Mouse (Mus musculus): Measurements from ENCODE around the gene Map3k6.
A peak's percentile ranks its signal among the peaks of the same experiment; 100 is the strongest.

Gene Map3k6

GRCm38 (mm10) chr4:133252089-133252488 lies 11.5 kb downstream of the Map3k6 start:
- no peak for DNase-seq (ENCODE audit: low spot score in 2 of 2)

GRCm38 (mm10) chr4:133253412-133253811 lies 12.8 kb downstream of the Map3k6 start:
- DNase-seq (ENCODE audit: low spot score in 2 of 2) = no peak

DNA sequence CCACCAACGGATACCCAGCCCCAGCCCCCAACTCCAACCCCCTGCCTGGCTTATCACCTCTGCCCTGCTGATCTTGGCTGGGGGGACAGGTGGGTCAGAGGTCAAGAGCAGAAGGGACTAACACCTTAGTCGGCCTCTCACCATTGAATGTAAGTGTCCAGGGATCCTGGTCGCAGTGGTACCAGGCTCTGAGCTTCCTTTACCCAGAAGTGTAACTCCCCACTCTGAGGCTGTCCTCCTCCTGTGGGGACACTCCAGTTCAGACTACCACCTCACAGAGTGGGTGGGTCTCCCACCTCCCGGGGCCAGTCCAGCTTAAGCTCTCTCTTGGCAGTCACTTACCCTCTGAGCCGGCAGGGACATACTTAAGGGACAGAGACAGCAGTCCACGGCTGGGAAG lies 14.8 kb downstream of the Map3k6 start:
- DNase-seq (ENCODE audit: low spot score in 2 of 2) = no peak

DNA sequence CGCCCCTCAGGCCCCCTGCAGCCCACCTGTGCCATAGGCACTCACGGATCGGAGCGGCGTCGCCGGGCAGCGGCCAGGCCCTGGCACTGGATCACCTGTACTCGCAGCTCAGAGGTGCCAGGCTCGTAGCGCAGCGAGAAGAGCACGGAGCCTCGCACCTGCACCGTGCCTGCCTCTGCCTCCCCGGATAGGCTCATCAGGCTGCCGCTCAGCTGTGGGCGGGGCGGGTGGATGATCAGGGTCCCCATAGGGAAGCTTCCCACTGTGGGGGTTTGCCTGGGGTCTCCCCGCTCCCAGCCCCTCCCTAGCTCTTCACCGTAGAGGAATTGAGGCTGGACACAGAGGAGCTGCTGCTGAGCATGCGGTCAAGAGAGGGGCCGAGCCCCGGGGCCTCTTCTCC lies 16.2 kb downstream of the Map3k6 start:
- no peak for DNase-seq (ENCODE audit: low spot score in 2 of 2)

GRCm38 (mm10) chr4:133257230-133257629 lies 16.6 kb downstream of the Map3k6 start:
- DNase-seq (ENCODE audit: low spot score in 2 of 2) = no peak

GRCm38 (mm10) chr4:133257798-133258408 lies 17.3 kb downstream of the Map3k6 start:
- no peak for DNase-seq (ENCODE audit: low spot score in 2 of 2)

- no peak for DNase-seq (ENCODE audit: low spot score in 2 of 2)
Measured at GRCm38 (mm10) chr4:133261641-133262374, 21.2 kb downstream of the Map3k6 start.

DNA sequence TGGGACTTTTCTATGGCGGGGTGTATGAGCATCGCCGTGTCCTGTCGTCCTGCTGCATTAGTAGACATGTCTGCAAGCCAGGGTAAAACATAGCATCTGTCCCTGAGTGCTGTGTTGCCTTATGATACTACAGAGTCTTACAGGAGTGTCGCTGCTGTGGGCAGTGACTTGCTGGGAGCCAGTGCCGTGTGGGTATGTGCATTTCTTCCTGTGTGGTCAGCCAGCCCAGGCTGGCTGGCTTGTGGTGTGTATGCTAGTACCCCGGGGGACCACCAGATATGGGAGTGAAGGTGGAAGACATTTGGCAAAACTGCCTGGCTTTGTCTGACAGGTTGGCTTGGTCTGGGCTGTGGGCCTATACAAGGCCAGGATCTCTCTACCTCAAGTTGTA lies 21.8 kb downstream of the Map3k6 start:
- no peak for DNase-seq (ENCODE audit: low spot score in 2 of 2)

GRCm38 (mm10) chr4:133262882-133263281 lies 22.3 kb downstream of the Map3k6 start, which contains the start of gene Sytl1:
Gene Sytl1, minus strand, starts transcription at chr4:133263113.
- DNase-seq (ENCODE audit: low spot score in 2 of 2) = no peak

DNA sequence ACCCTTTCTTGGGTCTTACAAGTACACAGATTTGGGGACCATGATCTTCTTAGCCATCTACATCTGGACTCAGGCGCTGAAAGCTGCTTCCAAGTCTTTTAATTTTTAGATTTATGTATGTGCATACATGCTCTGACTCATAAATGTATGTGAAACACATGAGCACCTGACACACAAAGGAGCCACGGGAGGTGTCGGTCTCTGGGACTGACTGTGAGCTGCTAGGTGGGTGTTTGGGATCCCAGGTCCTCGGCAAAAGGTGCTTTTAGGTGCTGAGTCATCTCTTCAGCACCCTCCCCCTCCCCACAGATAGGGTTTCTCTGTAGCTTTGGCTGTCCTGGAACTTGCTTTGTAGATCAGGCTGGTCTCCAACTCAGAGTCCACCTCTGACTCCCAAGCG lies 23.1 kb downstream of the Map3k6 start:
- DNase-seq (ENCODE audit: low spot score in 2 of 2) = no peak

GRCm38 (mm10) chr4:133264559-133264958 lies 23.9 kb downstream of the Map3k6 start:
- no peak for DNase-seq (ENCODE audit: low spot score in 2 of 2)

DNA sequence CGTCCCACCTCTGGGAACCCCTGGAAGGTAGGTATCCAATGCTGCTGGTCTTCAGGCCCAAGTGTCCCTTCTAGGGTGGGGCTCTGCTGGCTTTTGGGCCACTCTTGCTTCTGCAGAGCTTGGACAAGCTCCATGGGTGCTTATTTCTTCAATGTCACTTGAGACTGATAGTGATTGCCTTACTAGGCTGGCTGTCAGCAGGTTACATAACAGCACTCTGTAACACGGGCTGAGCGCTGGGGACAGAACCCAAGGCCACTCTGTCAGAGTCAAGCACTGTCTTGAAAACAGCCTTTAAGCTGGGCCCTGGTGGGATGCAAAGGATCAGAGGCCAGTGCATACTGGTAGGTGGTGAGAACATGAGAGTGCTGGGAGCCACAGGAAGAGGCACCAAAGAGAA lies 24.7 kb downstream of the Map3k6 start:
- no peak for DNase-seq (ENCODE audit: low spot score in 2 of 2)

GRCm38 (mm10) chr4:133265759-133266158 lies 25.1 kb downstream of the Map3k6 start:
- DNase-seq (ENCODE audit: low spot score in 2 of 2) = no peak

DNA sequence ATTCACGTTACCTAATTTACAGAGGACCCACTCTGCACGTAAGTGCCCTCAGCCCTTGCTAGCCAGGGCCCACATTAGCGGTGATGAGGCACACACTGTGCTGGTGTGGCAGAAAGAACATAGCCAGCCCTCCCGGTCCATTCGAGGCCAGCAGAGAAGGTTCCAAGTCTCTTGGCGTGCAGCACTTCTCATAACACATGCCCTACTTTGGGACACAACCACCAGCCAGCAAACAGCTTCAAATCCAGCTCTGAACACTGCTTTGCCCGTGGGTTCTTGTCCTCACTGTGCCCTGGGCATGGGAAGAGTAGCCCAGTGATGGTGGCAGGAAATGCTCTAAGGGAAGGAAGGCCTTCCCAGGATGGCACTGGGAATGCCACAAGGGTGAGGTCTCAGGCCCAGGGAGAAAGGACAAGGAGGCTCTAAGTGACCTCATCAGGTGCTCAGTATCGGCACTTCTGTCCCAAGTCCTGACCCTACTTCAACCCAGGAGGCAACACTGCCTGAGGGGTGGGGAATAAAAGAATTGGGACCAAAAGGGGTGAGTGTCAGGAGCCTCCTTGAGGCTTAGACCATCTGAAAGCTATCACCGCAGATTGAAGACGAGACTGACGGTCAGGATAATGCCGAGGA lies 25.7 kb downstream of the Map3k6 start:
- DNase-seq (ENCODE audit: low spot score in 2 of 2) = no peak

GRCm38 (mm10) chr4:133268931-133269330 lies 28.3 kb downstream of the Map3k6 start:
- no peak for DNase-seq (ENCODE audit: low spot score in 2 of 2)

- no peak for DNase-seq (ENCODE audit: low spot score in 2 of 2)
Measured at GRCm38 (mm10) chr4:133269596-133269995, 29.0 kb downstream of the Map3k6 start.

DNA sequence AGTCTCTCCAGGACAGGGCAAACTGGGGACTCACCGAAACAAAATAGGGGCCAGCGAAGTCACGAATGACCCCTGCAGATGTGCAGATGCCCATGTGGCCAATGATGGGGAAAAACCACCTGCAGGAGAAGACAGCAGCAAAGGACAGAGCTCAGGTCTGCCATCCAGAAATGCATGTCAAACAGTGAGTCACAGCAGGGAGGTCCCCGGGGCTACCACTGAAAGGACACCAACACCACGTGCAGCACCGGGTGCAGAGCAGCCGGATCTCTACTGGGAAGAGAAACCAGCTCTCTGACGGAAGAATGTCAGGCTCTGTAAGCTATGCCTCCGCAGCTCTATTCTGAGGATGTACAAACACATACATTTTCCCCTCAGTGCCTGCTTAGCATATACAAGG lies 30.3 kb downstream of the Map3k6 start:
- DNase-seq (ENCODE audit: low spot score in 2 of 2) = no peak

DNA sequence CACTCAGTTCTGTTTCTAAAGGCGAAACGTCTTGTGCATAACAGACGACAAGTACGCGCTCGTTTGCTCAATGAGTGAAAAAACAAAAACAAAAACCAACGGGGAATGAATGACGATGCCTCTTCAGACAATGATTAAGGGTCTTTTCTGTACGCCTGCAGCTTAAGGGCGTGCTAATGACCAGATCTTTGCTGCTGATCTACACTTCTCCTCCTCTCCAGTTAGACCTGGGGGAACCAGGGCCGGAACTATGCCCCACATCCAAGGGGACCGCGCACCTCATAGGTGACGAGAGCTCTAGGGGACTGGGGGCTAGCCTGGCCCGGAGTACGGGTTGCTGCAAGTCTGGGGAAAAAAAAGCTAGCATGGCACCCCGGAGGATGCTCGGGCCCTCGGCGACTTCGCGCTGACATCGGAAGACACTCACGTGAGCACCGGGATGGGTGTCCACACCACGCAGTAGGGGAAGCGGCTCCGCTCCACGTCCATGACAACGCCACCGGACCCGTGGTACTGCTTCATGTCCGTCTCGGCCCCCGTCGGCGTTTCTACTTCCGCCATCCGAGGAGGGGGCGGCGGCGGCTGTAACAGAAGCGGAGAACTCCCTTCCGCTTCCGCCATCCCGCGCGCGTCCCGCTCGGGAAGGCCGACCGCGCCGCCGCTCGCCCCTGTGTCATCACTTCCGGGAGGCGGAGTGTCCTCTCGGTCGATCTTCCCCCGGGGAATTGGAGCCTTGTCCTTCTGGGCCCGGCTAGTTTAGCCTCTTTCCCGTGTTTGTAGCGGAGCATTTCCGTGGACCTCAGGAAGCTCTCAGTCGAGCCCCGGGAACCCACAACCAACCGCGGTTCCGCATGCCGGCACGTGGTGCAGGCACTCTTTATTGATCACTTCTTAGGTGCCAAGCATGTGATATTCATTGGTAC lies 36.7 kb downstream of the Map3k6 start, which contains the start of gene Tmem222:
Gene Tmem222 (minus strand): TSS at position 689 of the 923 bp plus-strand sequence.
- DNase-seq (ENCODE audit: low spot score in 2 of 2) = peak; percentile 95 to 98

GRCm38 (mm10) chr4:133278067-133278466 lies 37.4 kb downstream of the Map3k6 start:
- DNase-seq (ENCODE audit: low spot score in 2 of 2) = no peak

DNA sequence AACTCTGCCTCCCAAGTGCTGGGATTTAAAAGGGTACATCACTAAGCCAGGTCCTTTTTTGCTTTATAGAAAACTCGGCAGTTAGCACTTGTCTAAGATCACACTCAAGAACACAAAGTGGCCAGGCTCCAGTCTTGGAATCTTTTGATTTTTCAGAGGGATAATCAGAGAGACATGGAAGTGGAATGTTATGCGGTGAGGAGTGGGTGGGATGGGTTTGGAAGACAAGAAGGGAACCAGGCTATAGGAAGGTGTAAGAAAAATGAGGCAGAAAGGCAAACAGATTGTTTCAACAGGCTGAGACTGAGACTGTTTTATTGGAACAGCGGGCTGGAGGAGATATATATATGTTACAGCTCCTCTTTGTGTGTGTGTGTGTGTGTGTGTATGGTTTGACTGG lies 37.9 kb downstream of the Map3k6 start:
- no peak for DNase-seq (ENCODE audit: low spot score in 2 of 2)

DNA sequence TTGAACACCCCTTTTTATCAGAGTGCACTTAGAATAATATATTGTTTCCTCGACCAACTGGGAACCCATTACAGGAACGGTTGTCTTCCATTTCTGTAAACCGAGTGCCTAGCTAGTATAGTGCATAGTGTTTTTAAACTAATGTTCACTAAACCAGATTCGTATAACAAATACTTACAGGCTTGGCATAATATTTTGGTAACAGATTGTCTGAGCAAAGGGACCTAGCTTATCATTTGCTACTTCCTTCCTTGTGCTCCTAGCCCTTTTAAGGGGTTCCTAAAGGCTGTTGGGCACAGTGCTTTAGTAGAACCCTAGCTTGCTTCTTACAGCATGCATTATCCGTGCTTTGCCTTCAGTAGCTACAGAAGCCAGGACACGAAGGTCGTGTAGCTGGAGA lies 40.9 kb downstream of the Map3k6 start:
- no peak for DNase-seq (ENCODE audit: low spot score in 2 of 2)

- no peak for DNase-seq (ENCODE audit: low spot score in 2 of 2)
Measured at GRCm38 (mm10) chr4:133281951-133282481, 41.4 kb downstream of the Map3k6 start.

Data from right cerebral cortex, adult 2 months (tissue).